Mouse (Mus musculus): Measurements from ENCODE around the gene Spa17.

Gene Spa17

DNA sequence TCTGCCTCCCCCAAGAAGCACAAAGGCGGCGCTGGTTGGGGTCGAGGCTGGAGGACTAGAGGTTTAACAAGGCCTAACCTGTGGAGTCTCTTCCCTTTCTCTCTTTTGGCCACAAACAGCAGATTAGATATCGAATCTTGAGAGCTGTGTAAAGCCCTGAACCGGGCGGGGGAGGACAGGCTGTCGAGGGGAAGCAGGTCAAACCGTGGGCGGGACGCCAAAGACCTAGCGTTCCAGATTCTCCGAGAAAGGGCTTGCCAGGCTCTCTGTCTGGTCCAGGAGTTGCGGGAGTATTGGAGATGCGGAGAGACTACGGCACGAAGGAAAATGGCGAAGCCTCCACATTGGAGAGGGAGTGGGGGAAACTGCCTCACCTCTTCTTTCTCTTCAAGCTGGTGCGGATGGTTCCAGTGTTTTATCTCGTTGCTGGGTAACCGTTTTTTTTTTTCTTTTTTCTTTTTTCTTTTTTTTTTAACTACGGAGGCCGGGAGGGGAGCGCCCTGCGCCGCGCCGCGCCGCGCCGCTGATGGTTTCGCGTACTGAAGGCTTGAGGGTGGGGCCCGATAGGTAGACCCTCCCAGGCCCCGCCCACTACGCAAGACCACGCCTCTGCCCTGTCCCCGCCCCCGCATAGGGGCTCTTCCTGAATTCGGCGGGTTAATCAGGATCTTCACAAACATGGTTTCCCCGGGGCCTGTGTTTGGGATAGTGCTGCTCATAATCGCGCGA, at the start of gene Spa17:
Spa17 (minus strand) TSS at position 541 of the 729 bp plus-strand sequence.
- in situ Hi-C loops (cut with MboI; ENCODE audit: low sequenced_read_pairs): loop anchor here (10.0 kb wide), 1 partner anchor 139 kb away; no protein-coding TSS in a partner anchor

DNA sequence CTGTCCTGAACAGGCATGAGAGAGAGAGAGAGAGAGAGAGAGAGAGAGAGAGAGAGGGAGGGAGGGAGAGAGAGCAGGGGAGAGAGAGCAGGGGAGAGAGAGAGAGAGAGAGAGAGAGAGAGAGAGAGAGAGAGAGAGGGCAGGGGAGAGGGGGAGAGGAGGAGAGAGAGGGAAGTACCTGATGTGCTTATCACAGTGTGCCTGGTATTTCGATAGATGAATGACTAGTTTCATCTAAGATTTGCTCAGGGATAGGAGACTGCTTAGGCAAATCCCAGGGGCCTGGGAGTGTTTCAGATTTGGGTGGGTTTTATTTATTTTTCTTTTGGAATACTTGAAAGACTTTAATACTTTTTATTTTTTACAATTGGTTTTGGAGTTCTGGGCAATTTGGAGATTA, 49.7 kb upstream of the Spa17 start:
- in situ Hi-C loops (cut with MboI; ENCODE audit: low sequenced_read_pairs): no loop called here

DNA sequence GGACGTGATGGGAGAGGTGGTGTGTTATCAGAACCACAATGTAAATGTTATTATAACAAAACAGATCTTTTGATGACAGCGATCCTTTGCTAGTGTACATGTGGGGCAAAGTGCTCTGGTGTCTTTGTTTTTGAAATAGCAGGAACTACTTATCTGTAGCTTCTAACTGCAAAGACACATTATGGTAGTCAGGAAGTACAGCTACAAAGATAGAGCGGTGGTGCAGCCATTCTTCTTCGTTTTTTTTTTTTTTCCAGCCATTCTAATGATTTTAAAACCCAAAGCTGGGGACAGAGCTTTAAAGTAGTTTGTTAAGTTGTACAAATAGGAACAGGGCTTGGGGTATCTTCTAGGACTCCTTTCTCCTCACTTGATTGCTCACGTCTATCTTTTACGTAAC, 45.9 kb upstream of the Spa17 start:
- in situ Hi-C loops (cut with MboI; ENCODE audit: low sequenced_read_pairs): no loop called here

DNA sequence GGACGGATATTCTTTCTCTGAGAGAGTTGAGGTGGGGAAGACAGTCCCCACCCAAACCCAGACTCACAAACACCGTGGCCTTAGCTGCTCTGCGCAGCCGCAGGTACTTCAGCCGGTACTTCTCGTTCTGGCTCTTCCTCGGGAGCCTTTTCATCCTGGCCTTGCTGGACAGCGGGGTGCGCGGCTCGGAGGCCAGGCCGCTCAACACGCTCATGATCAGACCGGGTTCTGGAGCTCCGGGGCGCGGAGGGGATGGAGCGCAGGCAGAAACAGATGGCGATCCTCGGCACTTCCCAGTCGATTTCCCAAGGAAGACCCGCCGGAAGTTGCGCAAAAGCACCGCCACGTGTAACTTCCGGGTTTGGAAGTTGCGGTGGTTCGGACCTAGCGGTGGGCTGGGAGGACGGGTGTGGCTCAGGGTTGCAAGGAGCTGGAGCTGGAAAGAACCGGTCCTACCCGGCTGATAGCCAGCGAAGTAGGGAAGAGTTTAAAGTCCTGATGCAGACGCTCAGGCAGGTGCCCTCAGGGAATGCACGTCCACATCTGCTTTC, 43.5 kb upstream of the Spa17 start, which contains the start of gene Tbrg1:
Tbrg1 (minus strand) TSS at position 382 of the 551 bp plus-strand sequence.
- in situ Hi-C loops (cut with MboI; ENCODE audit: low sequenced_read_pairs): no loop called here

DNA sequence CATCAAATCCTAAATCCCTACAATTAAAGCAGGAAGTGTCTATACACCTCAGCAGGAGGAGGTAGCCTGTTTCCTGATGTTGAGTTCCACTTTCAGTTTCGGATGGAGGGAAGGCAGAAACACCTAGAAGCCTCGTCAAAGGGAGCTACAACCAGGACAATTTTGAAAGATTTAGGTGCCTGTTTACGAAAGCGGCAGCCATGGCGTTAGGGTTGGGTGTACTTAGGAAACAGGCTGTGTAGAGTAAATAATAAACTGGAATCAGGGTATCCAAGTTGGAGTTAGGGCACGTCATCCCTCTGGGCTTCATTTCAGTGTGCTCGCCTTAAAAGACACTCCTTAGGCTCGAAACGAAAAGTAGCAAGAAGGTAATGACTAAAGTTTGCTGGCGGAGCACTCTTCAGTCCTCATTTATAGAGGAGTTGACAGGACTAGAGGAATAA, 42.9 kb upstream of the Spa17 start:
- in situ Hi-C loops (cut with MboI; ENCODE audit: low sequenced_read_pairs): no loop called here

DNA sequence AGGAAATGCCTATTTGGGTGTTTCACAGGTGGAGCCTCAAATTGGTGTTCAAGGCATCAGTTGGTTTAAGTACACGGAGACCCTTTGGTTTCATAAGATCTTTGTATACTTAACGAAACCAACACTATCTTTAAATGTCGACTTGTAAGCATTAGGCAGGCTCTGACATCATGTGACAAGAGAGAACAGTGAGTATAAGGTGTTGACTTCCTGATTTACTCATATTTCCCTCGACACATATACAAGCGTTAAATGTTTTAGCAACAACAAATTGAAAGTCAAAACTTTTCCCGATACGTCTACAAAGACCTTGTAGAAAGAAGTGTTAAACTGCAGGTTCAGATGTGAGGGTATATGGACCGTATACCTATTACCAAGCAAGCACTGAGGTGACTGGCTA, 42.4 kb upstream of the Spa17 start:
- in situ Hi-C loops (cut with MboI; ENCODE audit: low sequenced_read_pairs): no loop called here

DNA sequence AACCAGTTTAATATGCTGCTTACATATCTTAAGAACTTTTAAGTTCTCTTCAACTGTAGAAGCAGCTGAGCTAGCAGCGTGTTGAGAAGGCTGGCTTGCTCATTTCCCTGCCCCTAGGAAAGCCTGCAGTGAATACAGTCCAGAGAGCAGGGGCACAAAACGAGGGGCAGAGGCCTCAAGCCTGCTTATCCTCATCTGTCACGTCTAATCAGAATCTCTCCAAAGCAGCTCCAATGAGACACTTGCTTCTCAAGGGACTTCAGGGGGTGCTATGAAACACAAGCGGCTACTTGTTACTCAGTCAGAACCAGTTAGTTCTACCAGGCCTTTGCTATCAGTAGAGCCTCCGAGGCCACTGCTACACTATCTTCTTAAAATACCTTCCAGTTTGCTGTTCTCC, 40.3 kb upstream of the Spa17 start:
- in situ Hi-C loops (cut with MboI; ENCODE audit: low sequenced_read_pairs): no loop called here

DNA sequence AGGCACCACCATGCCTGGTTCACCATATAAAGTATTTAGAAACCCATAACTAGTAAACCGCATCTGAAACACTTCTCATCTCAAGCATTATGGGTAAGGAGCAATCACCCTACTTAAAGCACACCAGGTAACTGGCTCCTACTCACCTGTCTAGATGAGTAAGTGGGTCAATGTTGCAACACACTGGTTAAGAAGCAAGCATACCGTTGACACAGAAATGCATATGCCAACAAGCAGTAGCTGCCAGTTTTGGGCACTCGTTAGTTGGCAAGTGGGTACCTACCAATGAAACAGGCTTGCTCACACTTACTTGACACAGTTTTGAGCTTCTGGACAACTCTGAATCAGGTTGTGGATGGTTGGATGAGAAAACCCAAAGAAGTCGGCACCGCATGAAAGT, 37.1 kb upstream of the Spa17 start:
- in situ Hi-C loops (cut with MboI; ENCODE audit: low sequenced_read_pairs): no loop called here

DNA sequence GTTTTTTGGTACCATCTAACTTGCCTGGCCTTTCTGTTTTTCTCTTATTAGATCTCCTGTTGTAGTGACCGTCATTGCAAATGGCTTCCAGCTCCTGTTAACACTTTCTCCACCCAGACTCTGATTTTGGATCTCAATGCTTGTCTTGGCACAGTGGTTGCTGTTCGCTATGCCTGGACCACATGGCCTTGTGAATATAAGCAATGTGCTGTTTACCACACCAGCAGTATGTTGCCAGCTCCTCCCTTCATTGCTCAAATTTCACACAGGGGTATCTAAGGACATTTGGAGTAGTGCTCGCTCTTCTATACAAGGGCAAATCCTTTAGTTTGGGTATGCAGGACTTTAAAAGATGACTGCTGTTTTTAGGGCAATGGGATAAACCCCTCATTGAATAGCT, 32.7 kb upstream of the Spa17 start:
- in situ Hi-C loops (cut with MboI; ENCODE audit: low sequenced_read_pairs): no loop called here

DNA sequence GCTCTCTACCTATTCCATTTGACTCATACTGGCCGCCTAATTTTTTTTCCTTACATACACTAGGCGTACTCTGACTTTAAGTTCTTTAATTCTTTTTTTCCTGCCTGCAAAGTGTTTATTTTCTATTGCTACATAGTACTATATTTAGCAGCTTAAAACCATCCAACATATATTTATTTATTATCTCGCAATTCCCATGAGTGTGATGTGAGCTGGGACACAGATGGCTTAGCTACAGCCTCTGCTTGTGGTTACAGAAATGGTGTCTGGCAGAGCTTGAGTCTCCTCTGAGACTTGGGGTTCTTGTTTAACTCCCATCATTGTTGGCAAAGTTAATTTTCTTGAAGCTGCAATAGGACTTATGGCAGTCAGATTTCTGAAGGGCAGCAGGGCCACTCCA, 25.2 kb upstream of the Spa17 start:
- in situ Hi-C loops (cut with MboI; ENCODE audit: low sequenced_read_pairs): no loop called here

DNA sequence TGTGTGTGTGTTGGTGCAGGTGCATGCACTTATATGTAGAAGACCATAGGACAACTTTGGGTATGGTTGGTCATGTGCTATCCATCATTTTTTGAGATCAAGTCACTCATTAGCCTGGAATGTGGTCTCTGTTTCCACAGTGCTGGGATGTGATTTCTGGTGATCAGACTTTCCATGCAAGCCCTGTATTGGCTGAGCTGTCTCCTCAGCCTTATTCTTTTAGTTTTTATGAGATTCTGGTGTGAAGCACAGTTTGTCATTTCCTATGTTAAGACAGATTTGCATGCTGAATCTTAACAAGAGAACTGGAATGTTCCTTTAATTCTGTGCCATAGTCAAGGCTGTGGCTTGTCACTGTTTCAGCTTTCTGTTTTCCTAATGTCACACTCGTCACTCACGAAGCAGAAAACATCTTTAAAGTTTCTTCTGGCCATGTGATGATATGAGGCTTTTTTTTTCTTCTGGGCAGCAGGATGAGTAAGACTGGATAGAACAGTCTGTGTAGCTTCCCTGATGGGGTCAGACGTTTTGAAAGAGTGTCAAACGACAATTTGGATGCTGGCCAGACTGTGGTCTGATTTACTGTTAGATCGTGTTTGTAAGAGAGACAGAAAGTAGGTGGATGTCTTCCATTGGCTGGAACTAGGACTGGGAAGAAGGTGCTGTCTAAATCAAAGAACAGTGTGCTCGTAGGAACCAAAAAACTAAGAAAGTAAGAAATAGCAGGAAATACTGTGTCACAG, 23.4 kb upstream of the Spa17 start:
- in situ Hi-C loops (cut with MboI; ENCODE audit: low sequenced_read_pairs): no loop called here

DNA sequence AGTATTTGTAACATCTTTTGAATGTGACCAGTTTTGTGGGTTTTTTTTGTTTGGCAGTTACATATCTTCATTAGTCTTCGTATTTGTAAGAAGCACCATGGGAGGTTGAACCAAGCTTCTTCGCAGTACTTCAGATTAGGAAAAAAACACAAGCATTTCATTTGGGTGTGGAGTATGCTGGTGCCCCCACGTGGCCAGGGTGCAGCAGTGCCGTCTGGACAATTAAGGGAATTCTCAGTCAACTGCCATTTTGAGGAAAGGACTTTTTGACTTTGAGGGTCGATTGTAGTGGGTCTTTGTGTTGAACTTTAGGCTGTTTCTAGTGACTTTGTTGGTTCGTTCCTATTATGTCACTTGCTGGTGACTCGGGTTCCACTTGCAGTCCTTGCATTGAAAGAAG, 22.8 kb upstream of the Spa17 start:
- in situ Hi-C loops (cut with MboI; ENCODE audit: low sequenced_read_pairs): no loop called here

DNA sequence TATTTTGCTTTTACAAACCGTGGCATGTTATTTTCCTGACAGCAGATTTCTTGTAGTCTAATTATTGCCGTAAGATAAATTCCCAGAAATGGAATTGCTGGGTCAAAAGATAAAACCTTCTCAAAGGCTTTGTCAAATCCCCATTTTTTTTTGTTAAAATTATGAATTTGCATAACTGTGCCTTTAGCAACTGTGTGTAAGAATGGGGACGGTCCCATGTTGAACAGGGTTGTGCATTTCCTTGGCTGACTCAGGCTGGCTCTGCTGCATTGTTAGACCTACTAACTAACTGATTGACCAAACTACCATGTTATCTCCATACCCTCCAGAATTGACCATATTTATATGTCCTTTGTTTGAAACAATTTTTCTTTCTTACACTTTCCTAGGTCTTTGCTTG, 20.7 kb upstream of the Spa17 start:
- in situ Hi-C loops (cut with MboI; ENCODE audit: low sequenced_read_pairs): no loop called here

DNA sequence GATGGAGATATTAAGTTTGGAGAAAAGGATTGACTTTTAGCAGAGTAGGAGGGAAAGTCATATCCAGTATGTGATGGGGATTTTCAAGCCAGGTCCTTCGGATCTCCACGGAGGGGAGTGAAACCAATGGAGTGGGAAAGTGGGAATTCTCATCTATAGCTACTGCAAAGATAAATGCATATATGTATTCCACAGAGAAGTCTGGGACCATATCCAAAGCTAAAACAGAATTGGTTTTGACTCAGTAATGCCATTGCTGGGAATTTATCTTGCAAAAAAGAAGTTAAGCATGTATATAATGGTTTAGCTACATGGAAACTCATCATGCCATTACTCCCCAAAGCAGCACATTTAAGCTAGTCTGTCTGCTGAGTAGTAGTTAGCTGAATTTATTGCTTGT, 18.8 kb upstream of the Spa17 start:
- in situ Hi-C loops (cut with MboI; ENCODE audit: low sequenced_read_pairs): no loop called here

DNA sequence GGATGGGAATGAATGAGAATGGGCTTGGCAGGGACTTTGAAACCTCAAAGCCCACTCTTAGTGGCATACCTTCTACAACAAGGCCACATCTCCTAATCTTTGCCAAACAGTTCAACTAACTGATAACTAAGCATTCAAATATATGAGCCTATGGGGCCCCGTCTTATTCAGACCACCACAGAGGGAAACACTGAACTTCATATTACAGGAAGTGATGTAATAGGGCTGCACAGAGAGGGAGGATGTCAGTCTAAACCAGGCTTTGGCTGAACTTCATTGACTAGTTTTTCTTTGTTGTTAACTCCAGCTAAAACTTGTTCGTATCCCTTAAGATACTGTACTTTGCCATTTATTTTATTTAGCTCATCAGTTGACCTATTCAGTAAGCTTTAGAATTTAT, 16.4 kb upstream of the Spa17 start:
- in situ Hi-C loops (cut with MboI; ENCODE audit: low sequenced_read_pairs): loop anchor here (10.0 kb wide), 1 partner anchor 175 kb away; no protein-coding TSS in a partner anchor

DNA sequence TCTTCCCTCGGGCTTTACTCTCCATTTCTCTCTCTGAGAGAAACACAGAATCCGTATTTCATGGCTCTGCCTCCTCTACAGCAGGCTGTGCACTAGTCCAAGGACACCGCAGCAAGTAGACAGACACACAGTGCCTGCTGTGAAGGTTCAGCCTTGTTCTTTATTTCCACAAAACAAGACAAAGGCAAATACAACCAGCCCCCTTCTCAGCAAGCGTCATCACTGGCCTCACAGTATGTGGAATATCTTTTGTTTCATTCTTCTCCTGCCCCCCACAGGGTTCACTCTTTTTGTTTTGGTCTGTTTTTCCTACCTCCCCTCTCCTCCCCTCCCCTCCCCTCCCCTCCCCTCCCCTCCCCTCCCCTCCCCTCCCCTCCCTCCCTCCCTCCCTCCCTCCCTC, 15.1 kb upstream of the Spa17 start:
- in situ Hi-C loops (cut with MboI; ENCODE audit: low sequenced_read_pairs): loop anchor here (10.0 kb wide), 1 partner anchor 174 kb away; no protein-coding TSS in a partner anchor

DNA sequence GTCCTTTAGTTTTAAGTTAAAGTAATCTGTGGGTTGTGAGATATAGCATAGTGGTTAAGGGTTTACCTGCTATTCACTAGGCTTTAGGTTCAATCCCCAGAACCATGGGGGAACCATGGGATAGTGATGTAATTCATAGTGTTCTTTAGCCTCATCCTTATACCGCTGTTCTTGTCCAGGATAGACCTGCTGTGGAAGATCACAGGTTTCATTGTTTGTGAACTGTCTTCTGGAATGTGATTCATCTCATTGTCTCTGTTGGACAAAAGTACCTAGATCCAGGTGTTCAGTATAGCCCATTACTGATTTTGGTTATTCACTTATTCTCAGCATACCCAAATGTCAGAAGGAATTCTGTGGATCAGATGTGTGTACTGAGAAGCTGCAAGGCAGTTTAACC, 13.7 kb upstream of the Spa17 start:
- in situ Hi-C loops (cut with MboI; ENCODE audit: low sequenced_read_pairs): loop anchor here (10.0 kb wide), 1 partner anchor 172 kb away; no protein-coding TSS in a partner anchor

DNA sequence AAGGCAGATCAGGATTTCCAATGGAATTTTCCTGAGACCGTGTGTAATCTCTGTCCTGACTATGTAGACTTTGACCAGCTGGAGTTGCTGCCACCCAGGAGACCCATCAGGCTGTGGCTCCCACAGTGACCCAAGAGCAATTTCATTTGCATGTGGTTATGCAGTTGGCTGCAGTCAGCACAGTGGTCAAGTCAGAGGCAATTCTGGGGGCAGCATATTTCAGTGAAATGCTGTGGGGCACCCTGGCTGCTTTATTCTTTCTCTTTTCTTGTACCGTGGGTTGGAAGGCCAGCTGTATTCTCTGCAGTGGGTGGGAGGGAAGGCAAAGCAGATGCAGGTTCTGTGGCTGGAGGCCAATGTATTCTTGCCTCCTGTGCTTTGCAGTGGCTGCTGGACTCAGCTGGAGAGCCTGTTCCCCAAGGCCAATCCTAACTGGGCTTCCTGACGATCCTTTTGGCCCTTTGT, 12.6 kb upstream of the Spa17 start:
- in situ Hi-C loops (cut with MboI; ENCODE audit: low sequenced_read_pairs): loop anchor here (10.0 kb wide), 1 partner anchor 171 kb away; no protein-coding TSS in a partner anchor

DNA sequence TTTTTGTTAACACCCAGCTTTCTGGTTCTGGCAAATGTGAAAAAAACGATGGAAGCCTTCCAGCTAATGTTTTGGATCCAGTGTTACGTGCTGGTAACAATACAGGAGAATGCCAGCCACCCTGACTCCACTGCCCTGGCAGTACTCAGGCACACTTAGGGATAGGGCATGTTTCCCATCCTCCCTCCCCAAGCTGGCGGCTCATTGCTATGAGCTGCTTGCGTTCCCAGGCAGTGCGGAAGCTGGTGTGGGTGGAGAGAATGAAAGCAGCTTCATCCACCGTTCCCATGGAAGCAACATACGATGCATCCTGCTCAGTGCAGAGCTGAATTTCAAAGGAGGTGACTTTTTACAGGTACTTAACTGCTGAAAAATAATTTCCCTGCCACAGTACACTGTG, 12.1 kb upstream of the Spa17 start:
- in situ Hi-C loops (cut with MboI; ENCODE audit: low sequenced_read_pairs): loop anchor here (10.0 kb wide), 1 partner anchor 171 kb away; no protein-coding TSS in a partner anchor

DNA sequence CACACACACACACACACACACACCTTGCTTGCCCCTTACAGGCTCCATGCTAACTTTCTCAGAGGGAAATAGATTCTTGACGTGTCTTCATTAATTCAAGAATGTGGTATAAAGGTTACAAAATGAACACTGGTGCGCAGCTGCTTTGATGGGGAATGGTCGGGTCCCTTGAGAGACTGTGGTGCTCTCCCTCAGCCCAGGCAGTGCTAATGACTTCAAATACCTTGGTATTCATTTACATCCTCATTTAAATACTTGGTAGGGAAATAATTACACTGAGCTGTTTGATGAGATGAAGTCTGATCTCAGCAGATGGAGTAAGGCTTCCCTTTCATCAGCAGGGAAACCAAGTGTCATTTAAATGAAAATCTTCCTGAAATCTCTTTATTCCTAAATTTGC, 11.6 kb upstream of the Spa17 start:
- in situ Hi-C loops (cut with MboI; ENCODE audit: low sequenced_read_pairs): loop anchor here (10.0 kb wide), 1 partner anchor 170 kb away; no protein-coding TSS in a partner anchor

DNA sequence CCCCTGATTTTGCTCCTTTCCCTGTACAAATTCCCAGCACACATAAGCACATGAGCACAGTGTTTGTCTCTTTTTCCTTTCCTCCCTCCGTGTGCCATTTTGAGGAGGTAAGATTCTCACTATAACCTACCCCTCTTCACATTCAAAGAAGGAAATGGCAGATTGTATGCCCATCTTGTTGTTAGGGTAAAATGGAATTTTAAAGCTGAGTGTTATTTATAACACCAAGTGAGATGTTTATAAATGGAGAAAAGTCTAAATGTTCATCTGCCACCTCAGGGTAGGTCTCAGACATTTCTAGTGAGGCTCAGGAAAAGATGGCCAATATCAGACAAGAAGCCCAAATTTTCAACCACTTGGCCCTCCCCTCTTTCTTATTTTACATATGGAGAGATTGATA, 11.0 kb upstream of the Spa17 start:
- in situ Hi-C loops (cut with MboI; ENCODE audit: low sequenced_read_pairs): loop anchor here (10.0 kb wide), 1 partner anchor 170 kb away; no protein-coding TSS in a partner anchor
